Mouse (Mus musculus) stomach, postnatal 0 days (tissue): ENCODE data around the gene Myh7b.
A peak's percentile ranks its signal among the peaks of the same experiment; 100 is the strongest.

Source experiments
- CTCF ChIP-seq: IDR thresholded peaks from 2 replicates; pipeline ENCODE4 v1.5.1; 2016; ENCODE audit warnings: antibody characterized with exemption, low read depth, mild to moderate bottlenecking, moderate library complexity
- EP300 ChIP-seq: optimal IDR thresholded peaks from 2 replicates; pipeline ENCODE3; 2016; ENCODE audit warnings: antibody characterized with exemption

GRCm38 (mm10) chr2:155583927-155584530, 27.0 kb upstream of the Myh7b start:
- TF ChIP-seq CTCF (peak; percentile 93), EP300 (no peak)
